9 mouse cellular contexts compared by ENCODE assay signal in the genomic region with DNA sequence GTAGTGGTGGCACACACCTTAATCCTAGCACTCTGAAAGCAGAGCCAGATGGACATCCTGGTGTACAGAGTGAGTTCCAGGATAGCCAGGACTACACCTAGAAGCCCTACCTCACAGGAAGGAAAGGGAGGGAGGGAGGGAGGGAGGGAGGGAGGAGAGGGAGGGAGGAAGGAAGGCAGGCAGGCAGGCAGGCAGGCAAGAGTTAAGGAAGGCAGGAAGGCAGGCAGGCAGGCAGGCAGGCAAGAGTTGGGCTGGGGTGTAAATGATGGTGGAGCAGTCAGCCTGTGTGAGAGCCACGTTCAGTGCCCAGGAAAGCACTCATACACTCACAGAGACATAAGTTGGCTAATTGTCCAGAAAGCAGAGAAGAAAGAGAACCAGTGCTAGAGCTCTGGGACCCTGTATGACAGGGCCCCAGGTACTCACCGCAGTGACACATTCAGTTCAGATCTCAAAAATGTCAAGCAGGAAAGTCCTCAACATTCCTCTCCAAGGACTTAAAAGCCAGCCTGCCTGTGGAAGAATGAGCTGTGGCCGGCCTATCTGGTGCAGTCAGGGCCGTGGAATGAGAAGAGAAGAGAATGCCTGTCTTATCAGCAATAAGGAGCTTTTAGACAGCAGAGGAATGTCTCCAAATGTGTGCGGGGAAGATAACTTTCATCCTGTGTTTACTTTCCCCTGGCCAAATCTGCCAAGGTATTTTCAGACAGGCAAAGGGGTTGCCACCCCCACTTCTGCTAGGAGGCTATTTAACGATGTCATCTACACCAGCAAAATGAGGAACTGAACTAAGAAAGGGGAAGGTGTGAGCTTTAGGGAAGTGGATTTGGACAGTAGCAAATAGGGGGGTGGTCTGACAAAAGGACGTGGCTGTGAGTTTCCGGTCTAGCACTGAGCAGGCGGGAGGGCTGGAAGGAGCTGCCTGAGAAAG. TPM values are rescaled to one million over a fixed set of nuclear protein-coding genes. Genes with fewer than 3 reads are reported as not detected.
DNase-seq lines count a peak whose midpoint lies in the region; ATAC-seq and TF ChIP-seq lines count a peak whose summit lies in the region.
"Had no signal": no experiment of that assay in that cellular context is flagged by ENCODE, and none has a peak within 500 bp of the region (broad histone marks: within the 10 kb centered on the region; RNA-seq: fewer than 3 reads in every experiment).

No protein-coding gene starts in this region.

- WGBS in midbrain, embryonic 15.5 days: 77% methylated on average over 9 of the region's 9 CpGs
- 80% methylated on average over 9 of the region's 9 CpGs for WGBS in midbrain, postnatal 0 days
- WGBS in forebrain, postnatal 0 days: 66% methylated on average over 9 of the region's 9 CpGs

- DNase-seq in embryo, embryonic 10 days (ENCODE audit: low spot score): peak; percentile 28
- no peak for DNase-seq in embryo, embryonic 11 days
- no peak for DNase-seq in midbrain, postnatal 0 days (ENCODE audit: low spot score)
- DNase-seq in lung, postnatal 25 days (ENCODE audit: low spot score): peak; percentile 69
- peak; percentile 73 for DNase-seq in yolk sac, embryonic 10.5 days (ENCODE audit: low spot score)
- no peak for DNase-seq in forebrain, postnatal 0 days
- DNase-seq in left cerebral cortex, postnatal 10 days (ENCODE audit: extremely low spot score in 1 of 2, low spot score in 2 of 2): no peak
- DNase-seq: kidney, postnatal 25 days had no signal

- H3K4me2 ChIP-seq in midbrain, embryonic 15.5 days: no peak overlapping the region
- H3K4me2 ChIP-seq in midbrain, postnatal 0 days (ENCODE audit: low read depth, low read length, poor library complexity, severe bottlenecking): no peak overlapping the region
- H3K4me2 ChIP-seq in forebrain, postnatal 0 days (ENCODE audit: low read depth): no peak overlapping the region

- ATAC-seq in midbrain, embryonic 15.5 days (replicated peaks): no peak
- ATAC-seq in midbrain, postnatal 0 days (ENCODE audit: low FRiP score): no peak
- ATAC-seq in forebrain, postnatal 0 days: no peak

- H3K4me3 ChIP-seq in midbrain, embryonic 15.5 days: no peak overlapping the region
- no peak overlapping the region for H3K4me3 ChIP-seq in midbrain, postnatal 0 days (ENCODE audit: low read depth, low read length)
- H3K4me3 ChIP-seq in forebrain, postnatal 0 days (ENCODE audit: low read depth, low read length): no peak overlapping the region

- intact Hi-C loops in left cerebral cortex, postnatal 10 days (cut with DNase I): no loop called here

- peak overlapping the region; percentile 8; the same call in 1 of the 2 replicates for H3K9ac ChIP-seq in midbrain, embryonic 15.5 days
- H3K9ac ChIP-seq in midbrain, postnatal 0 days (replicated peaks; ENCODE audit: low read length, poor library complexity, severe bottlenecking): no peak overlapping the region
- H3K9ac ChIP-seq in forebrain, postnatal 0 days: no peak overlapping the region

- H3K27me3 ChIP-seq in midbrain, embryonic 15.5 days (replicated peaks): no peaks in the 10 kb centered on the region
- no peaks in the 10 kb centered on the region for H3K27me3 ChIP-seq in midbrain, postnatal 0 days (ENCODE audit: insufficient read depth, low read length)
- no peaks in the 10 kb centered on the region for H3K27me3 ChIP-seq in forebrain, postnatal 0 days (ENCODE audit: insufficient read depth, low read length)

- no peak overlapping the region for H3K27ac ChIP-seq in midbrain, embryonic 15.5 days
- H3K27ac ChIP-seq in midbrain, postnatal 0 days (ENCODE audit: low read depth, low read length): no peak overlapping the region
- H3K27ac ChIP-seq in forebrain, postnatal 0 days (ENCODE audit: low read depth, low read length): no peak overlapping the region

- no peak for TF ChIP-seq CTCF in midbrain, postnatal 0 days (IDR thresholded peaks at IDR 0.05)
- no peak for TF ChIP-seq CTCF in forebrain, postnatal 0 days (IDR thresholded peaks at IDR 0.05; ENCODE audit: low read depth)

- H3K9me3 ChIP-seq in midbrain, embryonic 15.5 days: no peaks in the 10 kb centered on the region
- no peaks in the 10 kb centered on the region for H3K9me3 ChIP-seq in midbrain, postnatal 0 days (ENCODE audit: low read length)
- H3K9me3 ChIP-seq in forebrain, postnatal 0 days (ENCODE audit: low read length): no peaks in the 10 kb centered on the region

- no peaks in the 10 kb centered on the region for H3K4me1 ChIP-seq in midbrain, embryonic 15.5 days
- no peaks in the 10 kb centered on the region for H3K4me1 ChIP-seq in midbrain, postnatal 0 days (ENCODE audit: insufficient read depth, low read length)
- H3K4me1 ChIP-seq in forebrain, postnatal 0 days (ENCODE audit: insufficient read depth): no peaks in the 10 kb centered on the region

- H3K36me3 ChIP-seq in midbrain, embryonic 15.5 days (replicated peaks): peaks cover 7% of the 10 kb centered on the region
- H3K36me3 ChIP-seq in midbrain, postnatal 0 days (ENCODE audit: insufficient read depth, low read length): peaks cover 21% of the 10 kb centered on the region; the same call in 1 of the 2 replicates
- peaks cover 37% of the 10 kb centered on the region for H3K36me3 ChIP-seq in forebrain, postnatal 0 days (ENCODE audit: insufficient read depth)

RNA-seq across cellular contexts. Expression of gene Akap5, which starts 6.1 kb away (rescaled TPM):
- 9.8 and 10.3 TPM in 2 replicates for polyA plus RNA-seq in midbrain, embryonic 15.5 days (2015; fragmentation: Nextera tagmentation; extraction: Ambion mirVana)
- 17.2 and 18.0 TPM in 2 replicates for total RNA-seq in midbrain, postnatal 0 days (2014; rRNA removed)
- 9.4 and 10.7 TPM in 2 replicates for polyA plus RNA-seq in midbrain, postnatal 0 days (2015; fragmentation: Nextera tagmentation; extraction: Ambion mirVana)
- 18.9 and 24.7 TPM in 2 replicates for total RNA-seq in forebrain, postnatal 0 days (2014; rRNA removed)
- polyA plus RNA-seq in forebrain, postnatal 0 days (2015; fragmentation: Nextera tagmentation; extraction: Ambion mirVana): 5.3 and 11.0 TPM in 2 replicates
- 10 to 100 TPM; 77.9 to 81.6 TPM for total RNA-seq in left cerebral cortex, postnatal 10 days (2021)

RNA-seq across cellular contexts. Expression of gene Zbtb25, which starts 50.9 kb away (rescaled TPM):
- polyA plus RNA-seq in midbrain, embryonic 15.5 days (2015; fragmentation: Nextera tagmentation; extraction: Ambion mirVana): 14.6 and 15.1 TPM in 2 replicates
- total RNA-seq in midbrain, postnatal 0 days (2014; rRNA removed): 19.9 and 24.4 TPM in 2 replicates
- 10.9 and 11.5 TPM in 2 replicates for polyA plus RNA-seq in midbrain, postnatal 0 days (2015; fragmentation: Nextera tagmentation; extraction: Ambion mirVana)
- 15.0 and 25.8 TPM in 2 replicates for total RNA-seq in forebrain, postnatal 0 days (2014; rRNA removed)
- 13.0 and 13.2 TPM in 2 replicates for polyA plus RNA-seq in forebrain, postnatal 0 days (2015; fragmentation: Nextera tagmentation; extraction: Ambion mirVana)
- 10 to 100 TPM; 17.2 to 18.0 TPM for total RNA-seq in left cerebral cortex, postnatal 10 days (2021)

RNA-seq across cellular contexts. Expression of gene Zbtb1, which starts 51.5 kb away (rescaled TPM):
- polyA plus RNA-seq in midbrain, embryonic 15.5 days (2015; fragmentation: Nextera tagmentation; extraction: Ambion mirVana): 3.4 and 3.5 TPM in 2 replicates
- total RNA-seq in midbrain, postnatal 0 days (2014; rRNA removed): 2.9 and 3.4 TPM in 2 replicates
- 1.7 and 1.9 TPM in 2 replicates for polyA plus RNA-seq in midbrain, postnatal 0 days (2015; fragmentation: Nextera tagmentation; extraction: Ambion mirVana)
- total RNA-seq in forebrain, postnatal 0 days (2014; rRNA removed): 3.1 and 3.5 TPM in 2 replicates
- 1.5 and 2.0 TPM in 2 replicates for polyA plus RNA-seq in forebrain, postnatal 0 days (2015; fragmentation: Nextera tagmentation; extraction: Ambion mirVana)
- 1 to 10 TPM; 4.1 TPM for total RNA-seq in left cerebral cortex, postnatal 10 days (2021)

Comparison
In these comparisons a context has a peak if more than half of its experiments do, and no peak if none do; other contexts are left out.
1. DNase-seq: peak in embryo, embryonic 10 days (single experiment), lung, postnatal 25 days (single experiment) and yolk sac, embryonic 10.5 days (single experiment); none in embryo, embryonic 11 days (single experiment), midbrain, postnatal 0 days (single experiment), forebrain, postnatal 0 days (single experiment) and left cerebral cortex, postnatal 10 days (0 of 2).